Mouse (Mus musculus) liver, embryonic 14.5 days (tissue): Measurements from ENCODE around the gene Cmtm8.

Source experiments
- CTCF ChIP-seq: IDR thresholded peaks from 2 replicates; pipeline ENCODE4 v1.5.1; 2016; ENCODE audit warnings: antibody characterized with exemption, low read depth, control low read depth
- EP300 ChIP-seq: IDR thresholded peaks from 2 replicates; pipeline ENCODE4 v1.6.1; 2016; ENCODE audit warnings: antibody characterized with exemption, low read depth

GRCm38 (mm10) chr9:114810837-114811236 is 33.1 kb downstream of the Cmtm8 start:
- TF ChIP-seq CTCF (no peak), EP300 (no peak)
